Mouse (Mus musculus): Measurements from ENCODE around the gene Rtl10. TPM values are rescaled to one million over a fixed set of nuclear protein-coding genes. Genes with fewer than 3 reads are reported as not detected.

Gene Rtl10
- total and polyA plus RNA-seq, 3 experiments = 4.8 to 21.1 (median 9.8) TPM

- in situ Hi-C loops (cut with MboI; ENCODE audit: low pct_ligation_motif_present, low pct_unique_long_range_greater_than_20kb, low sequenced_read_pairs) (no loop called here), dilution Hi-C loops (cut with MboI; ENCODE audit: extremely low pct_ligation_motif_present, extremely low pct_unique_long_range_greater_than_20kb, low sequenced_read_pairs) (no loop called here)
- no peak overlapping the region for H3K4me2 ChIP-seq (ENCODE audit: insufficient read depth, low read depth, poor library complexity, severe bottlenecking)
- no peaks in the 10 kb centered on the region for H3K9me3 ChIP-seq (replicated peaks; ENCODE audit: low read length)
- no peak overlapping the region for H3K9ac ChIP-seq (ENCODE audit: insufficient read depth, low read depth)
- DNase-seq (ENCODE audit: extremely low read depth) = no peak
- H3K36me3 ChIP-seq (replicated peaks in 1 of 2; ENCODE audit: control insufficient read depth in 1 of 2, insufficient read depth in 1 of 2, low read length in 1 of 2) = peaks cover 9 to 74% of the 10 kb centered on the region in 2 experiments
- no peak for TF ChIP-seq UBTF (IDR thresholded peaks at IDR 0.05; ENCODE audit: low read depth, low read length)
- peak in 1 of 2 experiments; percentile 23; a peak in 2 of 4 replicates for TF ChIP-seq CTCF (conservative IDR thresholded peaks at IDR 0.05 in 1 of 2, IDR thresholded peaks at IDR 0.05 in 1 of 2; ENCODE audit: low read depth in 2 of 2, low read length in 2 of 2)
- no peak overlapping the region for H3K27ac ChIP-seq (ENCODE audit: insufficient read depth, low read depth)
- H3K4me1 ChIP-seq (ENCODE audit: control insufficient read depth in 1 of 2, insufficient read depth in 2 of 2) = peaks cover 0 to 31% of the 10 kb centered on the region in 2 experiments; a peak in 2 of 4 replicates
- H3K79me2 ChIP-seq (replicated peaks; ENCODE audit: control insufficient read depth, extremely low read depth, insufficient read depth, poor library complexity, severe bottlenecking) = no peaks in the 10 kb centered on the region
- no peak overlapping the region for H3K4me3 ChIP-seq (replicated peaks in 1 of 3; ENCODE audit: low read depth in 2 of 3, low read length in 2 of 3, poor library complexity in 1 of 3)
- H3K27me3 ChIP-seq (replicated peaks) = no peaks in the 10 kb centered on the region
Measured at GRCm38 (mm10) chr16:18477996-18478395, 20.7 kb upstream of the Rtl10 start.

GRCm38 (mm10) chr16:18479667-18480066 lies 19.0 kb upstream of the Rtl10 start:
- peaks cover 9 to 64% of the 10 kb centered on the region in 2 experiments for H3K36me3 ChIP-seq (replicated peaks in 1 of 2; ENCODE audit: control insufficient read depth in 1 of 2, insufficient read depth in 1 of 2, low read length in 1 of 2)
- H3K27ac ChIP-seq (ENCODE audit: insufficient read depth, low read depth) = no peak overlapping the region
- in situ Hi-C loops (cut with MboI; ENCODE audit: low pct_ligation_motif_present, low pct_unique_long_range_greater_than_20kb, low sequenced_read_pairs) = no loop called here
- TF ChIP-seq BHLHE40 (IDR thresholded peaks at IDR 0.05; ENCODE audit: low read depth, low read length) = peak; percentile 18; the same call in 1 of the 2 replicates
- peak; percentile 23; the same call in 1 of the 2 replicates for TF ChIP-seq TCF12 (IDR thresholded peaks at IDR 0.05; ENCODE audit: low read depth, low read length)
- no peak for TF ChIP-seq KAT2A (IDR thresholded peaks at IDR 0.05; ENCODE audit: insufficient replicate concordance, low read length)
- DNase-seq (ENCODE audit: extremely low read depth) = peak; percentile 58
- H3K27me3 ChIP-seq (replicated peaks) = no peaks in the 10 kb centered on the region
- no peaks in the 10 kb centered on the region for H3K9me3 ChIP-seq (replicated peaks; ENCODE audit: low read length)
- no peak overlapping the region for H3K4me3 ChIP-seq (replicated peaks in 1 of 3; ENCODE audit: low read depth in 2 of 3, low read length in 2 of 3, poor library complexity in 1 of 3)
- no peak overlapping the region for H3K9ac ChIP-seq (ENCODE audit: insufficient read depth, low read depth)
- peaks cover 0 to 31% of the 10 kb centered on the region in 2 experiments; a peak in 2 of 4 replicates for H3K4me1 ChIP-seq (ENCODE audit: control insufficient read depth in 1 of 2, insufficient read depth in 2 of 2)
- H3K4me2 ChIP-seq (ENCODE audit: insufficient read depth, low read depth, poor library complexity, severe bottlenecking) = no peak overlapping the region
- H3K79me2 ChIP-seq (replicated peaks; ENCODE audit: control insufficient read depth, extremely low read depth, insufficient read depth, poor library complexity, severe bottlenecking) = no peaks in the 10 kb centered on the region
- dilution Hi-C loops (cut with MboI; ENCODE audit: extremely low pct_ligation_motif_present, extremely low pct_unique_long_range_greater_than_20kb, low sequenced_read_pairs) = no loop called here

GRCm38 (mm10) chr16:18480933-18481485 lies 17.7 kb upstream of the Rtl10 start:
- H3K9me3 ChIP-seq (replicated peaks; ENCODE audit: low read length) = no peaks in the 10 kb centered on the region
- no peak overlapping the region for H3K9ac ChIP-seq (ENCODE audit: insufficient read depth, low read depth)
- H3K4me3 ChIP-seq (replicated peaks in 1 of 3; ENCODE audit: low read depth in 2 of 3, low read length in 2 of 3, poor library complexity in 1 of 3) = no peak overlapping the region
- H3K36me3 ChIP-seq (replicated peaks in 1 of 2; ENCODE audit: control insufficient read depth in 1 of 2, insufficient read depth in 1 of 2, low read length in 1 of 2) = peaks cover 9 to 53% of the 10 kb centered on the region in 2 experiments
- H3K27me3 ChIP-seq (replicated peaks) = no peaks in the 10 kb centered on the region
- H3K4me1 ChIP-seq (ENCODE audit: control insufficient read depth in 1 of 2, insufficient read depth in 2 of 2) = peaks cover 0 to 31% of the 10 kb centered on the region in 2 experiments; a peak in 2 of 4 replicates
- H3K4me2 ChIP-seq (ENCODE audit: insufficient read depth, low read depth, poor library complexity, severe bottlenecking) = no peak overlapping the region
- DNase-seq (ENCODE audit: extremely low read depth) = peak; percentile 37
- TF ChIP-seq ZC3H11A (IDR thresholded peaks at IDR 0.05; ENCODE audit: low read depth, low read length) = no peak
- TF ChIP-seq JUN (IDR thresholded peaks at IDR 0.05; ENCODE audit: insufficient read depth, low read depth, low read length) = no peak
- no peak for TF ChIP-seq PAX5 (IDR thresholded peaks at IDR 0.05; ENCODE audit: low read length)
- TF ChIP-seq EP300 (IDR thresholded peaks at IDR 0.05; ENCODE audit: low read length) = no peak
- peak; percentile 20 for TF ChIP-seq SMC3 (IDR thresholded peaks at IDR 0.05; ENCODE audit: low read depth, low read length)
- no peak for TF ChIP-seq CHD2 (IDR thresholded peaks at IDR 0.05; ENCODE audit: low read length)
- peak in 1 of 2 experiments; percentile 35; a peak in 2 of 4 replicates for TF ChIP-seq CTCF (conservative IDR thresholded peaks at IDR 0.05 in 1 of 2, IDR thresholded peaks at IDR 0.05 in 1 of 2; ENCODE audit: low read depth in 2 of 2, low read length in 2 of 2)
- no peak for TF ChIP-seq POLR2A (IDR thresholded peaks at IDR 0.05; ENCODE audit: low read depth, low read length)
- no peak for TF ChIP-seq NRF1 (IDR thresholded peaks at IDR 0.05; ENCODE audit: low read depth, low read length)
- no peak for TF ChIP-seq BHLHE40 (IDR thresholded peaks at IDR 0.05; ENCODE audit: low read depth, low read length)
- TF ChIP-seq ZNF384 (IDR thresholded peaks at IDR 0.05; ENCODE audit: low read depth, low read length) = no peak
- no peak for TF ChIP-seq ZMIZ1 (IDR thresholded peaks at IDR 0.05; ENCODE audit: low read depth, low read length)
- no peak for TF ChIP-seq MAZ (IDR thresholded peaks at IDR 0.05; ENCODE audit: low read depth, low read length)
- TF ChIP-seq MEF2A (IDR thresholded peaks at IDR 0.05; ENCODE audit: borderline replicate concordance, low read depth, low read length) = no peak
- no peak for TF ChIP-seq MAX (IDR thresholded peaks at IDR 0.05; ENCODE audit: low read length)
- no peak for TF ChIP-seq JUND (conservative IDR thresholded peaks at IDR 0.05; ENCODE audit: low read depth, low read length)
- no peak for TF ChIP-seq CHD1 (IDR thresholded peaks at IDR 0.05; ENCODE audit: low read depth, low read length)
- no peak overlapping the region for H3K27ac ChIP-seq (ENCODE audit: insufficient read depth, low read depth)
- H3K79me2 ChIP-seq (replicated peaks; ENCODE audit: control insufficient read depth, extremely low read depth, insufficient read depth, poor library complexity, severe bottlenecking) = no peaks in the 10 kb centered on the region
- dilution Hi-C loops (cut with MboI; ENCODE audit: extremely low pct_ligation_motif_present, extremely low pct_unique_long_range_greater_than_20kb, low sequenced_read_pairs) = no loop called here
- in situ Hi-C loops (cut with MboI; ENCODE audit: low pct_ligation_motif_present, low pct_unique_long_range_greater_than_20kb, low sequenced_read_pairs) = no loop called here
